8 mouse cellular contexts compared by ENCODE assay signal in the genomic region with DNA sequence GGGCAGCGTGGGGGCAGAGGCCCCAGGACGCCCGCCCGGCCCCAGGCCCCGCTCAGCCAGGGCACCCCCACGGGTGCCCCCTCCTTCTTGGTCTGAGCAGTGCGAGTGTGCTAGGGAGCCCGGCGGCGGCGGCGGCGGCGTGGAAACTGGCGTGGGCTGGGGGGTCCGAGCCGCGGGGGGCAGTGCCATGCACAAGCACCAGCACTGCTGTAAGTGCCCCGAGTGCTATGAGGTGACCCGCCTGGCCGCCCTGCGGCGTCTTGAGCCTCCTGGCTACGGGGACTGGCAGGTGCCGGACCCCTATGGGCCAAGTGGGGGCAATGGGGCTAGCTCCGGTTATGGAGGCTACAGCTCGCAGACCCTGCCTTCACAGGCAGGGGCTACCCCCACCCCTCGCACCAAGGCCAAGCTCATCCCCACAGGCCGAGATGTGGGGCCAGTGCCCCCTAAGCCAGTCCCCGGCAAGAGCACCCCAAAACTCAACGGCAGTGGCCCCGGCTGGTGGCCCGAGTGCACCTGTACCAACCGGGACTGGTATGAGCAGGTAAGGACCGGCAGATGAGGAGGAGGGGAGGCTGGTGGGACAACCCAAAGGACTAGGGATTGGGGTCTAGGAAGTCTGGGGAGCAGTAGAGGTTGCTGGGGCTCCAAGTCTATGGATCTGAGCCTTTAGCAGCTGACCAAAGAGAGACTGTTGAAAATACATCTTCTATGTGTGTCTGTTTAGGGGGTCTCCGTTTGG. TPM values are rescaled to one million over a fixed set of nuclear protein-coding genes. Genes with fewer than 3 reads are reported as not detected.
DNase-seq lines count a peak whose midpoint lies in the region; ATAC-seq and TF ChIP-seq lines count a peak whose summit lies in the region.

No protein-coding gene starts in this region.

- no peaks in the 10 kb centered on the region for H3K9me3 ChIP-seq in midbrain, embryonic 10.5 days (replicated peaks)

- no peak for TF ChIP-seq CTCF in kidney, adult 2 months (conservative IDR thresholded peaks at IDR 0.05; ENCODE audit: insufficient read depth, insufficient read length, low read depth, low read length)
- no peak for TF ChIP-seq CTCF in brain, embryonic 14.5 days (IDR thresholded peaks at IDR 0.05; ENCODE audit: borderline replicate concordance, extremely low read depth, insufficient read depth, insufficient read length)

- H3K4me3 ChIP-seq in kidney, adult 2 months (ENCODE audit: insufficient read depth, low read depth, low read length): peak overlapping the region; percentile 33; the same call in 1 of the 2 replicates
- H3K4me3 ChIP-seq in midbrain, embryonic 10.5 days: peak overlapping the region; percentile 68

- intact Hi-C loops in left cerebral cortex, postnatal 25 days (cut with DNase I): no loop called here

- no peaks in the 10 kb centered on the region for H3K36me3 ChIP-seq in kidney, adult 2 months (ENCODE audit: control insufficient read depth, insufficient read depth, low read length)
- H3K36me3 ChIP-seq in midbrain, embryonic 10.5 days: no peaks in the 10 kb centered on the region

- H3K27me3 ChIP-seq in kidney, adult 2 months (replicated peaks; ENCODE audit: control insufficient read depth, insufficient read depth, low read length): no peaks in the 10 kb centered on the region
- H3K27me3 ChIP-seq in midbrain, embryonic 10.5 days (ENCODE audit: low read depth, poor library complexity, severe bottlenecking): peaks cover 61% of the 10 kb centered on the region

- TF ChIP-seq POLR2A in kidney, adult 2 months (IDR thresholded peaks at IDR 0.05; ENCODE audit: low read depth, low read length): no peak
- TF ChIP-seq POLR2A in brain, embryonic 14.5 days (IDR thresholded peaks at IDR 0.05; ENCODE audit: borderline replicate concordance, extremely low read depth, insufficient read depth, insufficient read length, poor library complexity, severe bottlenecking): no peak

- H3K4me1 ChIP-seq in kidney, adult 2 months (ENCODE audit: control insufficient read depth, insufficient read depth, low read length): no peaks in the 10 kb centered on the region
- H3K4me1 ChIP-seq in midbrain, embryonic 10.5 days: peaks cover 11% of the 10 kb centered on the region

- 14% methylated on average over 20 of the region's 36 CpGs for WGBS in kidney, adult 2 months
- WGBS in midbrain, embryonic 10.5 days: 38% methylated on average over 24 of the region's 36 CpGs

- DNase-seq in kidney, adult 2 months: no peak
- DNase-seq in kidney, postnatal 14 days: no peak
- peak; percentile 17 for DNase-seq in brain, embryonic 14.5 days (ENCODE audit: low read depth)
- no peak for DNase-seq in midbrain, embryonic 10.5 days (ENCODE audit: low spot score)
- no peak for DNase-seq in left cerebral cortex, postnatal 25 days (ENCODE audit: low spot score in 2 of 2)
- DNase-seq in thymus, postnatal 36 days: no peak
- DNase-seq in ovary, postnatal 36 days (ENCODE audit: low spot score): no peak

- no peak overlapping the region for H3K27ac ChIP-seq in kidney, adult 2 months (ENCODE audit: insufficient read depth, low read depth, low read length)
- peak overlapping the region; percentile 71 for H3K27ac ChIP-seq in midbrain, embryonic 10.5 days (replicated peaks)

- ATAC-seq in granulocyte monocyte progenitor cell, adult 5-6 weeks (replicated peaks; ENCODE audit: poor library complexity, severe bottlenecking): 0 out of 2 replicates have a peak, but pooled peaks have one; percentile 20

RNA-seq across cellular contexts. Expression of a gene that starts 0.5 kb away (rescaled TPM):
- 12.2 and 13.9 TPM in 2 replicates for polyA plus RNA-seq in kidney, adult 2 months (2012; rRNA removed)
- 42.6 and 50.8 TPM in 2 replicates for polyA plus RNA-seq in brain, embryonic 14.5 days (2012; rRNA removed)
- 3.3 and 6.3 TPM in 2 replicates for total RNA-seq in granulocyte monocyte progenitor cell, adult 5-6 weeks (2014; fragmentation: Nextera tagmentation)
- 2.7 and 4.1 TPM in 2 replicates for total RNA-seq in granulocyte monocyte progenitor cell, adult 5-6 weeks (2017)
- polyA plus RNA-seq in midbrain, embryonic 10.5 days (2016; fragmentation: Nextera tagmentation; extraction: Ambion mirVana): 13.8 and 14.9 TPM in 2 replicates
- 100 to 1,000 TPM; 151 to 153 TPM for total RNA-seq in left cerebral cortex, postnatal 25 days (2021)

RNA-seq across cellular contexts. Expression of a gene that starts 38.4 kb away (rescaled TPM):
- polyA plus RNA-seq in kidney, adult 2 months (2012; rRNA removed): 1.1 and 1.3 TPM in 2 replicates
- 51.1 and 52.8 TPM in 2 replicates for polyA plus RNA-seq in brain, embryonic 14.5 days (2012; rRNA removed)
- not detected in 2 replicates for total RNA-seq in granulocyte monocyte progenitor cell, adult 5-6 weeks (2014; fragmentation: Nextera tagmentation)
- not detected in 2 replicates for total RNA-seq in granulocyte monocyte progenitor cell, adult 5-6 weeks (2017)
- 10.8 and 14.8 TPM in 2 replicates for polyA plus RNA-seq in midbrain, embryonic 10.5 days (2016; fragmentation: Nextera tagmentation; extraction: Ambion mirVana)
- total RNA-seq in left cerebral cortex, postnatal 25 days (2021): 10 to 100 TPM in 1 of 2 experiments, 1 to 10 TPM in 1; 8.5 to 11.6 TPM
